Mouse (Mus musculus) adipocyte (in vitro differentiated cells): ENCODE results near the gene Lurap1.

Experiments used
- DNase-seq: peaks from one replicate; pipeline ENCODE4 v3.0.0-alpha.2; 2016; ENCODE audit warnings: low spot score

Gene Lurap1

GRCm38 (mm10) chr4:116160769-116161168 lies 9.6 kb upstream of the Lurap1 start:
- DNase-seq: no peak

- peak; percentile 35 for DNase-seq
Observed at GRCm38 (mm10) chr4:116159912-116160311, 8.8 kb upstream of the Lurap1 start.

GRCm38 (mm10) chr4:116157882-116158281 lies 6.7 kb upstream of the Lurap1 start:
- DNase-seq: no peak

- no peak for DNase-seq
Observed at GRCm38 (mm10) chr4:116152702-116153101, 1.6 kb upstream of the Lurap1 start.

GRCm38 (mm10) chr4:116150862-116151221 lies 296 bp downstream of the Lurap1 start:
- no peak for DNase-seq

GRCm38 (mm10) chr4:116150156-116150861 lies 829 bp downstream of the Lurap1 start:
- peak; percentile 56 for DNase-seq

- DNase-seq: no peak
Observed at GRCm38 (mm10) chr4:116149812-116150155, 1.4 kb downstream of the Lurap1 start.

GRCm38 (mm10) chr4:116143891-116144717 lies 7.0 kb downstream of the Lurap1 start:
- no peak for DNase-seq

- no peak for DNase-seq
Observed at GRCm38 (mm10) chr4:116143317-116143811, 7.8 kb downstream of the Lurap1 start.

- DNase-seq: no peak
Observed at GRCm38 (mm10) chr4:116142269-116142668, 8.9 kb downstream of the Lurap1 start.

GRCm38 (mm10) chr4:116141736-116142135 lies 9.4 kb downstream of the Lurap1 start:
- no peak for DNase-seq

- no peak for DNase-seq
Observed at GRCm38 (mm10) chr4:116140801-116141574, 10.2 kb downstream of the Lurap1 start.

- no peak for DNase-seq
Observed at GRCm38 (mm10) chr4:116137421-116137996, 13.6 kb downstream of the Lurap1 start.

GRCm38 (mm10) chr4:116134990-116135389 lies 16.1 kb downstream of the Lurap1 start:
- DNase-seq: peak; percentile 50

- DNase-seq: no peak
Observed at GRCm38 (mm10) chr4:116133126-116133525, 18.0 kb downstream of the Lurap1 start.

- DNase-seq: no peak
Observed at GRCm38 (mm10) chr4:116127956-116128355, 23.2 kb downstream of the Lurap1 start.

- DNase-seq: no peak
Observed at GRCm38 (mm10) chr4:116125803-116126386, 25.2 kb downstream of the Lurap1 start.

GRCm38 (mm10) chr4:116123602-116124519 lies 27.3 kb downstream of the Lurap1 start, which contains the start of the genes Rad54l and Pomgnt1:
Rad54l (minus strand) TSS chr4:116123690.
Pomgnt1 (plus strand) TSS chr4:116123840.
- DNase-seq: peak; percentile 73

GRCm38 (mm10) chr4:116122762-116123161 lies 28.4 kb downstream of the Lurap1 start:
- DNase-seq: no peak

- no peak for DNase-seq
Observed at GRCm38 (mm10) chr4:116111486-116111885, 39.7 kb downstream of the Lurap1 start.
